Mouse (Mus musculus) heart, embryonic 12.5 days (tissue): ENCODE results near the gene Fmod. TPM values are rescaled to one million over a fixed set of nuclear protein-coding genes. Genes with fewer than 3 reads are reported as not detected.

ENCODE experiments used
- ATAC-seq: fragments of 200-750 bp; cut with Nextera tagmentation; 2 replicates; pipeline ENCODE4 v1.8.0; 2017; ENCODE audit warnings: moderate TSS enrichment, moderate library complexity; ENCODE audit not compliant: insufficient number of reproducible peaks, low FRiP score
- H3K27ac ChIP-seq: fragments of 300-500 bp; sonication (generic); 2 replicates; pipeline ENCODE4 v1.5.1; 2016; ENCODE audit warnings: mild to moderate bottlenecking, moderate library complexity; ENCODE audit not compliant: poor library complexity, severe bottlenecking
- H3K27me3 ChIP-seq: fragments of 300-500 bp; sonication (generic); replicated peaks from 2 replicates; pipeline ENCODE4 v1.6.1; 2016; ENCODE audit warnings: mild to moderate bottlenecking, moderate library complexity
- H3K36me3 ChIP-seq: fragments of 300-500 bp; sonication (generic); 2 replicates; pipeline ENCODE4 v1.6.1; 2016; ENCODE audit warnings: mild to moderate bottlenecking, moderate library complexity
- H3K4me1 ChIP-seq: fragments of 300-500 bp; sonication (generic); replicated peaks from 2 replicates; pipeline ENCODE4 v1.6.1; 2016; ENCODE audit warnings: mild to moderate bottlenecking
- H3K4me2 ChIP-seq: fragments of 300-500 bp; sonication (generic); 2 replicates; pipeline ENCODE4 v1.6.1; 2016; ENCODE audit warnings: mild to moderate bottlenecking, moderate library complexity
- H3K4me3 ChIP-seq: fragments of 300-500 bp; sonication (generic); 2 replicates; pipeline ENCODE4 v1.5.1; 2016; ENCODE audit warnings: mild to moderate bottlenecking
- H3K9ac ChIP-seq: fragments of 300-500 bp; sonication (generic); 2 replicates; pipeline ENCODE4 v1.6.1; 2016; ENCODE audit warnings: mild to moderate bottlenecking, moderate library complexity
- H3K9me3 ChIP-seq: fragments of 300-500 bp; sonication (generic); replicated peaks from 2 replicates; pipeline ENCODE4 v1.6.1; 2016; ENCODE audit warnings: mild to moderate bottlenecking, moderate library complexity
- WGBS: fragments of 180-500 bp; shearing (Covaris S2); methylation state at CpG from one replicate; pipeline ENCODE4 v1.1.7; 2016; 5-methylcytosine and 5-hydroxymethylcytosine counted together
- polyA plus RNA-seq: library from polyadenylated mRNA; unstranded; fragments of >200 nt; fragmentation: Nextera tagmentation; extraction: Ambion mirVana; gene quantifications from 2 replicates; pipeline ENCODE4 v1.2.1, GENCODE M21; 2016

Gene Fmod
- polyA plus RNA-seq, 1 experiment from 2014 or later = 15.7 TPM

DNA sequence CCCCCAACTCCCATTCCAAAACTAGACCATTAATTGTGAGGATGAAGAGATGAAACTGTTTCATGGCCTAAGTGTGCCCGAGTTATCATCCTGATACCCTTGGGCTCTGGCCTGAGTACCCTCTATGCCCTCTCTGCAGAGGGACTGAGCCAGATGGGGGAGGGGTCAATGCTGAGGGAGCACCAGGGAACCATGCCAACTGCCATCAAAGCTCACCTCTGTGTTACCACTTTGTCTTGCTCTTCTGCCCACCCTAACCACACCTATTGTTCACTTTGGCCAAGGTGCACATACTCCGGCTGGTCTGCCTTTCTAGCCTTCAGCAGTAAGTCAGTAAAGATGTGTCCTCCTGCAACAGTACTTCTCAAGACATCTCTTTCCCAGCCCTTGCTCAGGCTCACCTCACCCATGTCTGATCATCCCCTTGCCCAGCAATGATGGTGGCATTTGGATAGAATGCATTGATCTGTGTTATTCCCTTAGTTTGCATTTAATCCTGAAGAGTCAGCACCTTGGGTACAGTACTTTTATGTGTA is 27.3 kb downstream of the Fmod start:
- Histone ChIP-seq H3K27me3 (0 out of 2 replicates have a peak, but pooled peaks cover 3% of the 10 kb centered on the region), H3K27ac (peak overlapping the region; percentile 99), H3K9me3 (no peaks in the 10 kb centered on the region), H3K9ac (no peak overlapping the region), H3K36me3 (no peaks in the 10 kb centered on the region), H3K4me1 (peaks cover 74% of the 10 kb centered on the region), H3K4me3 (no peak overlapping the region), H3K4me2 (no peak overlapping the region)
- no peak for ATAC-seq
- 90% methylated on average over 2 of the region's 2 CpGs for WGBS

- ATAC-seq = no peak
- Histone ChIP-seq H3K27me3 (0 out of 2 replicates have a peak, but pooled peaks cover 3% of the 10 kb centered on the region), H3K4me3 (no peak overlapping the region), H3K9me3 (no peaks in the 10 kb centered on the region), H3K36me3 (no peaks in the 10 kb centered on the region), H3K27ac (peak overlapping the region; percentile 44; the same call in 1 of the 2 replicates), H3K9ac (no peak overlapping the region), H3K4me1 (peaks cover 73% of the 10 kb centered on the region), H3K4me2 (no peak overlapping the region)
- WGBS = 51% methylated on average over 4 of the region's 4 CpGs
Measured at GRCm38 (mm10) chr1:134065241-134065809, 28.3 kb downstream of the Fmod start.

GRCm38 (mm10) chr1:134066554-134066953 is 29.5 kb downstream of the Fmod start:
- H3K27me3 ChIP-seq = 0 out of 2 replicates have a peak, but pooled peaks cover 3% of the 10 kb centered on the region
- no peak overlapping the region for H3K9ac ChIP-seq
- no peak overlapping the region for H3K4me3 ChIP-seq
- 69% methylated on average over 3 of the region's 3 CpGs for WGBS
- H3K9me3 ChIP-seq = no peaks in the 10 kb centered on the region
- ATAC-seq = no peak
- H3K4me2 ChIP-seq = no peak overlapping the region
- peaks cover 75% of the 10 kb centered on the region for H3K4me1 ChIP-seq
- no peaks in the 10 kb centered on the region for H3K36me3 ChIP-seq
- no peak overlapping the region for H3K27ac ChIP-seq

GRCm38 (mm10) chr1:134067143-134067619 is 30.1 kb downstream of the Fmod start:
- H3K9me3 ChIP-seq = no peaks in the 10 kb centered on the region
- 0 out of 2 replicates have a peak, but pooled peaks cover 3% of the 10 kb centered on the region for H3K27me3 ChIP-seq
- H3K4me3 ChIP-seq = no peak overlapping the region
- no peak overlapping the region for H3K4me2 ChIP-seq
- H3K4me1 ChIP-seq = peaks cover 74% of the 10 kb centered on the region
- 11% methylated on average over 8 of the region's 8 CpGs for WGBS
- H3K9ac ChIP-seq = 0 out of 2 replicates have a peak overlapping the region, but pooled peaks have one; percentile 33
- ATAC-seq = no peak
- no peak overlapping the region for H3K27ac ChIP-seq
- no peaks in the 10 kb centered on the region for H3K36me3 ChIP-seq

DNA sequence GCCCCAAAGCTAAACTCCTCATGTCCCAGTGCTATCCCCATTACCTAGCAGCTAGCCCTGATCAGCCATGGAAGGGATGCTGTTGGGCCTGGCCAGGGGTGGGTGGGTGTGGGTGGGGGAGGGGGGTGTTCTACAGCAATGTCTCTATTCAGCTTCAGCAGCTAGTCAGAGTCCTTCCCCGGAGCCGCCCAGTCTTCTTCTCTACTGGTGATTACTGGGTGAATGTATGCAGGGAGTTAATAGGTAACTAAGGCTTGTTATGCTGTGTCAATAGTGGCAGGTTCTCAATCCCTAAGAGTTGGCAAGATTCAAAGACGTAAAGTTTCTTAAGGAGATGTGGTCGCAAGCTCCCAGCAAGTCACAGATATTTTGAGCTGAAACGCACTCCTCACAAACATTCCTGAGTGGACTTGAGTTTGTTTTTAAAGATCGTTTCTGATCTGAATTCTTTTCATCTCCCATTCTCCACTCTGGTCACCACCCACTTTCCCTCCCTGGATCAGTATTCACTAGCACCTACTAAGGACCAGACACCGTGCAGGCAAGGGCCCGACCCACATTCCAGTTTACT is 33.1 kb downstream of the Fmod start:
- Histone ChIP-seq H3K4me1 (peaks cover 71% of the 10 kb centered on the region), H3K9ac (no peak overlapping the region), H3K9me3 (no peaks in the 10 kb centered on the region), H3K4me3 (no peak overlapping the region), H3K4me2 (no peak overlapping the region), H3K36me3 (peaks cover 7% of the 10 kb centered on the region), H3K27me3 (0 out of 2 replicates have a peak, but pooled peaks cover 3% of the 10 kb centered on the region), H3K27ac (no peak overlapping the region)
- ATAC-seq = no peak
- WGBS = 61% methylated on average over 8 of the region's 8 CpGs

DNA sequence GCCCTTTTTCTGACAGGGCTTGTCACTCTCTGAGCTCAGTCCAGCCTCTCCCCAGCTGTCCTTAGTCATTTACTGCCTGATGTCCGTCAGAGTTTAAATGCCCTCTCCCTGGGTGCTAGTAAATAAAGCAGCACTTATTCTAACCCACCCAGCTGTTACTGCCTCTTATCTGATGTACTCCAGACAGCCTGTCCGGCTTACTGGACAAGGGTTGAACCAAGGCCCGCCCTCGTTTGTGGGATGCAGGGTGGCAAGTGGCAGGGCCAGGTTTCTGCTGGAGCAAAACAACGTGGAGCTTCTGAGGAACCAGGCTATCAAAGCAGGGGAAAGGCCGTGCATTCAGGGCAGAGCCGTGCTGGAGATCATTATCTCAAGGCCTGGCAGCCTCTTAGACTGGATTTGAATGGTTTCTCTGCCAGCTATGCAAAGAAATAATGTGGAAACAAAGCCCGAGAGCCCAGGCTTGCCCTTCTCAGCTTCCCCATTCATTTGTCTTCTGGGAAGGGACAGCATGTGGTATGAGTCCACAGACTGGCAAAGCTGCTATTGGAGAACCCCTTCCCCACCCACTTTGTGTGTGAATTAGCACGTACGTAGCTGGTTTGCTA is 34.5 kb downstream of the Fmod start:
- H3K27me3 ChIP-seq = 0 out of 2 replicates have a peak, but pooled peaks cover 3% of the 10 kb centered on the region
- WGBS = 47% methylated on average over 10 of the region's 10 CpGs
- H3K9ac ChIP-seq = 0 out of 2 replicates have a peak overlapping the region, but pooled peaks have one; percentile 29
- peak; percentile 57 for ATAC-seq
- peaks cover 18% of the 10 kb centered on the region for H3K36me3 ChIP-seq
- no peaks in the 10 kb centered on the region for H3K9me3 ChIP-seq
- H3K4me1 ChIP-seq = peaks cover 69% of the 10 kb centered on the region
- no peak overlapping the region for H3K4me2 ChIP-seq
- H3K27ac ChIP-seq = no peak overlapping the region
- no peak overlapping the region for H3K4me3 ChIP-seq

DNA sequence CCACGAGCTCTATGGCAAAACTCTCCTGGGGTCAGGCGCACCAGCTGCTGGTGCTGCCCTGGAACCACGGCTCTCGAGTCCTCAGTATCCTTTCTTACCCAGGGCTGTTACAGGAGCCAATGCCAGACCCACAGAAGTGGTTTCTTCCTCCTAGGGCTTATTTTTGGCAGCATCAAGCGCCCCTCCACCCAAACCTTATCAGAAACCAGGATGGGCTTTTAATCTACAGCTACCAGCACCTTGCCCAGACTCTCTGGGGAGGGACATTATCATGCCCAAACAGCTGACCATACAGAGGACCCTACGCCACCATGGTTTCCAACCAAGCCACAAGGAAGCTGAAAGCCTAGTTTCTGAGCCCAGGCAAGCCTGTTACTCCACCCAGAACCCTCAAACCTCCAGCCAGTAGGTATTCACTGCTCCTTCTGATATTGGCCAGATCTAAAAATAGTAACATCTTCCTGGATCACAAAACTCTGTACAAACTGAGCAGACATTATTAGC is 36.1 kb downstream of the Fmod start:
- Histone ChIP-seq H3K9ac (no peak overlapping the region), H3K4me2 (peak overlapping the region; percentile 25), H3K27ac (peak overlapping the region; percentile 42; the same call in 1 of the 2 replicates), H3K9me3 (no peaks in the 10 kb centered on the region), H3K27me3 (0 out of 2 replicates have a peak, but pooled peaks cover 3% of the 10 kb centered on the region), H3K4me1 (peaks cover 72% of the 10 kb centered on the region), H3K36me3 (peaks cover 26% of the 10 kb centered on the region), H3K4me3 (no peak overlapping the region)
- 38% methylated on average over 6 of the region's 6 CpGs for WGBS
- peak; percentile 65 for ATAC-seq

GRCm38 (mm10) chr1:134073658-134074057 is 36.6 kb downstream of the Fmod start:
- Histone ChIP-seq H3K4me1 (peaks cover 72% of the 10 kb centered on the region), H3K9me3 (no peaks in the 10 kb centered on the region), H3K27ac (0 out of 2 replicates have a peak overlapping the region, but pooled peaks have one; percentile 42), H3K27me3 (no peaks in the 10 kb centered on the region), H3K4me3 (no peak overlapping the region), H3K9ac (no peak overlapping the region), H3K4me2 (0 out of 2 replicates have a peak overlapping the region, but pooled peaks have one; percentile 25), H3K36me3 (peaks cover 26% of the 10 kb centered on the region)
- ATAC-seq = no peak
- WGBS = 78% methylated on average over 1 of the region's 1 CpGs

DNA sequence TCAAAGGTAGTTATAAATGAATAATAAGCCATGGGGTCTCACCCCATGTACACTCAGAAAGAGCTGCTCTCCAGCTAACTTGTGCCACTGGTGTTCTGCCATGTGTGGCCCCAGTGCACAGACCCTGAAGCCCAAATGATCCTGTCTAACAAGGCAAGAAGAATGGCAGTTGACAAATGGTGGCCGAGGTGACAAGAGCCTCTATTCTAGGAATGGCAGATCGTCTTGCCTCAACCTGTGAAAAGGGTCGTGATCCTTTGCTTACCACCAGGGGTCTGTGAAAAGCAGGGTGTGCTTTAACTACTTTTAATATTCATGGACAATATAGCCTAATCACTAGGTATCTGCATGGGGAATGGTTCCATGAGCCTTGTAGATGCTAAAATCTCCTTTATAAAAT is 37.1 kb downstream of the Fmod start:
- no peak for ATAC-seq
- WGBS = 55% methylated on average over 3 of the region's 3 CpGs
- H3K27me3 ChIP-seq = no peaks in the 10 kb centered on the region
- H3K9me3 ChIP-seq = no peaks in the 10 kb centered on the region
- no peak overlapping the region for H3K4me2 ChIP-seq
- H3K27ac ChIP-seq = 0 out of 2 replicates have a peak overlapping the region, but pooled peaks have one; percentile 42
- peaks cover 26% of the 10 kb centered on the region for H3K36me3 ChIP-seq
- H3K9ac ChIP-seq = no peak overlapping the region
- peaks cover 72% of the 10 kb centered on the region for H3K4me1 ChIP-seq
- no peak overlapping the region for H3K4me3 ChIP-seq

- H3K4me3 ChIP-seq = no peak overlapping the region
- H3K9ac ChIP-seq = no peak overlapping the region
- WGBS = 87% methylated on average over 10 of the region's 10 CpGs
- peak overlapping the region; percentile 10; the same call in 1 of the 2 replicates for H3K4me2 ChIP-seq
- H3K4me1 ChIP-seq = peaks cover 75% of the 10 kb centered on the region
- no peak overlapping the region for H3K27ac ChIP-seq
- no peak for ATAC-seq
- H3K36me3 ChIP-seq = peaks cover 26% of the 10 kb centered on the region
- no peaks in the 10 kb centered on the region for H3K27me3 ChIP-seq
- H3K9me3 ChIP-seq = no peaks in the 10 kb centered on the region
Measured at GRCm38 (mm10) chr1:134074606-134075005, 37.6 kb downstream of the Fmod start.

GRCm38 (mm10) chr1:134075532-134075931 is 38.5 kb downstream of the Fmod start:
- 89% methylated on average over 8 of the region's 8 CpGs for WGBS
- no peak for ATAC-seq
- Histone ChIP-seq H3K4me2 (peak overlapping the region; percentile 82), H3K4me3 (no peak overlapping the region), H3K9ac (no peak overlapping the region), H3K27ac (no peak overlapping the region), H3K4me1 (peaks cover 79% of the 10 kb centered on the region), H3K27me3 (no peaks in the 10 kb centered on the region), H3K9me3 (no peaks in the 10 kb centered on the region), H3K36me3 (peaks cover 26% of the 10 kb centered on the region)
